Mouse (Mus musculus) inflammation-experienced regulatory T-cells (primary cell): ENCODE measurements around the gene Amacr. TPM values are rescaled to one million over a fixed set of nuclear protein-coding genes. Genes with fewer than 3 reads are reported as not detected.

Experiments
- polyA plus RNA-seq, 2 experiments: library from polyadenylated mRNA; unstranded; fragments of 100-300 nt; shearing (Covaris generic); gene quantifications; one replicate each; pipeline ENCODE4 v1.2.1; 2017

Gene Amacr
- 1 to 10 TPM; 2.9 to 5.9 TPM for polyA plus RNA-seq

GRCm38 (mm10) chr15:10981377-10982063 is at the start of gene Amacr:
Gene Amacr, plus strand, starts transcription at chr15:10981756.

GRCm38 (mm10) chr15:10951951-10952759 is 29.4 kb upstream of the Amacr start, which contains the start of gene C1qtnf3:
Gene C1qtnf3, plus strand, starts transcription at chr15:10952332.

GRCm38 (mm10) chr15:11000421-11000820 is 18.9 kb downstream of the Amacr start, which contains the start of gene Slc45a2:
Gene Slc45a2, plus strand, starts transcription at chr15:11000721.

GRCm38 (mm10) chr15:11037711-11038110 is 56.2 kb downstream of the Amacr start, which contains the start of gene Rxfp3:
Gene Rxfp3, minus strand, starts transcription at chr15:11037991.

Other genes starting within 250 kb of the Amacr start
- gene C1qtnf3, start 29.4 kb upstream of the Amacr start, polyA plus RNA-seq: not detected
- gene Slc45a2, start 19.0 kb downstream of the Amacr start, polyA plus RNA-seq: not detected
- gene Rxfp3, start 56.2 kb downstream of the Amacr start, polyA plus RNA-seq: not detected
- under 1 TPM; 0.11 to 0.12 TPM for gene Adamts12, start 83.0 kb downstream of the Amacr start, polyA plus RNA-seq